Mouse (Mus musculus) heart, adult 2 months (tissue): ENCODE measurements around the gene Cfap43.

Experiments used
- CTCF ChIP-seq: fragments of 200-600 bp; IDR thresholded peaks from 2 replicates; pipeline ENCODE4 v1.8.1; 2022; ENCODE audit warnings: antibody characterized with exemption, mild to moderate bottlenecking, moderate library complexity
- EP300 ChIP-seq: fragments of 200-500 bp; IDR thresholded peaks from 2 replicates; pipeline ENCODE4 v1.6.1; 2011; ENCODE audit warnings: low read depth, low read length, control low read depth; ENCODE audit not compliant: insufficient read depth
- POLR2A ChIP-seq: fragments of 200-500 bp; IDR thresholded peaks from 2 replicates; pipeline ENCODE4 v1.6.1; 2011; ENCODE audit warnings: mild to moderate bottlenecking, low read depth, low read length, control low read depth; ENCODE audit not compliant: insufficient read depth

- no peak for TF ChIP-seq POLR2A
- no peak for TF ChIP-seq CTCF
- TF ChIP-seq EP300 = no peak
Observed at GRCm38 (mm10) chr19:47699743-47700142, 219.3 kb downstream of the Cfap43 start.
